Comparison of ENCODE assay signal across 22 mouse cellular contexts in the genomic region with DNA sequence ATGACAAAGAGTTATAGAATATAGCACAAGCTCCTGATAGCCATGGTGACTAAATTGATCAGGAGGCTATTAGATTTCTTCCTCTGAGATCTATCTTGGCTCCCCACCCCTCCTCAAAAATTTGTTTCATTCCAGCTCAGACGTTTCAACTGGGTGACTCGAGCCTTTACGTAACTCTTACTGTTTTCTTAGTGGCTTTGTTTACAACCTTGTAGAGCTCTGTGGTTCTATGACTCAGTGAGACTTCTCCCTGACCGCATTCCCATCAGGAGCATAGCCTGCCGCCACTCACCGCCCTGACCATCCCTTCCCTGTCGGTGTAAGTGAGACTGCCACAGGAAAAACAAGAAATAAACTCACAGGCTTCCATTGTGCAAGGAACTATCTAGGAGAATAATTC.
DNase-seq lines count a peak whose midpoint lies in the region; ATAC-seq and TF ChIP-seq lines count a peak whose summit lies in the region.
"Had no signal": no experiment of that assay in that cellular context is flagged by ENCODE, and none has a peak within 500 bp of the region (broad histone marks: within the 10 kb centered on the region; RNA-seq: fewer than 3 reads in every experiment).

No protein-coding gene starts in this region.

- H3K4me2 ChIP-seq in myocyte (ENCODE audit: low read depth): peak overlapping the region; percentile 73
- H3K4me2 ChIP-seq in hindbrain, embryonic 16.5 days (ENCODE audit: low read length): no peak overlapping the region
- H3K4me2 ChIP-seq: embryonic facial prominence, embryonic 15.5 days; heart, embryonic 13.5 days; hindbrain, embryonic 15.5 days had no signal

- H3K9me3 ChIP-seq in hindbrain, embryonic 16.5 days (ENCODE audit: control insufficient read depth, low read length): no peaks in the 10 kb centered on the region
- H3K9me3 ChIP-seq: embryonic facial prominence, embryonic 15.5 days; G1E; hindbrain, embryonic 15.5 days had no signal

- H3K27me3 ChIP-seq in Patski (peaks cover 30% of the 10 kb centered on the region), myocyte (ENCODE audit: control insufficient read depth, insufficient read depth, insufficient read length) (no peaks in the 10 kb centered on the region)
- no peaks in the 10 kb centered on the region for H3K27me3 ChIP-seq in hindbrain, embryonic 16.5 days (replicated peaks; ENCODE audit: control insufficient read depth, insufficient read depth, low read length)
- H3K27me3 ChIP-seq: embryonic facial prominence, embryonic 15.5 days; heart, embryonic 13.5 days; hindbrain, embryonic 15.5 days had no signal

- CTCF ChIA-PET in Patski (lab: Charles Lee): interaction anchor here (1.1 kb wide), 2 partner anchors 9 to 18 kb away, joined by 3 to 4 read pairs; no protein-coding TSS in a partner anchor

- in situ Hi-C loops in Patski (cut with MboI; ENCODE audit: low pct_unique_long_range_greater_than_20kb): no loop called here

- H3K4me1 ChIP-seq in hindbrain, embryonic 16.5 days (ENCODE audit: control insufficient read depth, insufficient read depth, low read depth, low read length): no peaks in the 10 kb centered on the region
- H3K4me1 ChIP-seq: embryonic facial prominence, embryonic 15.5 days; heart, embryonic 13.5 days; hindbrain, embryonic 15.5 days had no signal

- no peak for TF ChIP-seq POLR2A in myocyte (IDR thresholded peaks at IDR 0.05; ENCODE audit: insufficient read length, low read depth)

- ATAC-seq in Patski: peak; percentile 93
- ATAC-seq in hindbrain, embryonic 16.5 days: no peak
- ATAC-seq: CD4-positive, CD25-positive, alpha-beta regulatory T cell, adult 4 months; forebrain, embryonic 14.5 days; inflammation-experienced regulatory T-cells, adult 6 months had no signal

- H3K36me3 ChIP-seq in myocyte (ENCODE audit: control insufficient read depth, insufficient read depth): no peaks in the 10 kb centered on the region
- no peaks in the 10 kb centered on the region for H3K36me3 ChIP-seq in hindbrain, embryonic 16.5 days (ENCODE audit: control insufficient read depth, insufficient read depth, low read length)
- H3K36me3 ChIP-seq: embryonic facial prominence, embryonic 15.5 days; G1E; heart, embryonic 13.5 days; hindbrain, embryonic 15.5 days had no signal

- H3K4me3 ChIP-seq in myocyte: no peak overlapping the region
- no peak overlapping the region for H3K4me3 ChIP-seq in hindbrain, embryonic 16.5 days (ENCODE audit: low read length)
- H3K4me3 ChIP-seq: embryonic facial prominence, embryonic 15.5 days; gastrocnemius, adult 2 months; heart, embryonic 13.5 days; hindbrain, embryonic 15.5 days had no signal

- H3K9ac ChIP-seq in hindbrain, embryonic 16.5 days (ENCODE audit: low read depth, low read length): no peak overlapping the region
- H3K9ac ChIP-seq: embryonic facial prominence, embryonic 15.5 days; heart, embryonic 13.5 days; hindbrain, embryonic 15.5 days had no signal

- POLR2A ChIA-PET in Patski (lab: Charles Lee): no interaction called here

- H3K79me2 ChIP-seq in myocyte (ENCODE audit: control insufficient read depth, insufficient read depth): no peaks in the 10 kb centered on the region

- H3K27ac ChIP-seq in hindbrain, embryonic 16.5 days (ENCODE audit: low read depth, low read length): no peak overlapping the region
- H3K27ac ChIP-seq: embryonic facial prominence, embryonic 15.5 days; gastrocnemius, adult 2 months; heart, embryonic 13.5 days; hindbrain, embryonic 15.5 days had no signal

- DNase-seq in adrenal gland, postnatal 14 days: peak; percentile 23
- no peak for DNase-seq in adrenal gland, postnatal 4 days (ENCODE audit: low spot score in 2 of 2)
- DNase-seq in 3T3-L1 (ENCODE audit: low read depth, low spot score) (peak; percentile 92), Patski (ENCODE audit: low read depth, low spot score) (peak; percentile 90)
- no peak for DNase-seq in cerebellum, adult 9-10 months
- DNase-seq: adrenal gland, postnatal 25 days; cerebellum, adult 2 months; cerebellum, postnatal 14 days; embryo, embryonic 11 days; gastrocnemius, adult 2 months; gastrocnemius, postnatal 25 days; heart, postnatal 36 days; kidney, adult 11 months had no signal

- no peak for TF ChIP-seq CTCF in Patski (IDR thresholded peaks at IDR 0.05)

- H3ac ChIP-seq in myocyte (ENCODE audit: control insufficient read depth, insufficient read length): no peak overlapping the region

- 87% methylated on average over 7 of the region's 7 CpGs for WGBS in hindbrain, embryonic 16.5 days

TF ChIP-seq in myocyte, 11 proteins besides CTCF, POLR2A, EP300 and RAD21:
- TF ChIP-seq MYOD1 (IDR thresholded peaks at IDR 0.05; ENCODE audit: control insufficient read depth in 1 of 3, insufficient read length in 2 of 3, low read depth in 2 of 3) (peak in 1 of 3 experiments; percentile 8), MYOG (IDR thresholded peaks at IDR 0.05; ENCODE audit: control insufficient read depth in 1 of 3, insufficient read depth in 1 of 3, insufficient read length in 2 of 3, low read depth in 2 of 3) (no peak), CEBPB (IDR thresholded peaks at IDR 0.05; ENCODE audit: insufficient read depth, poor library complexity, severe bottlenecking) (peak; percentile 66; the same call in 1 of the 2 replicates)
TF ChIP-seq in myocyte: peak in this region for 2.

Comparison
In these comparisons a context has a peak if more than half of its experiments do, and no peak if none do; other contexts are left out.
1. DNase-seq: peak in adrenal gland, postnatal 14 days (single experiment), 3T3-L1 (single experiment) and Patski (single experiment); none in adrenal gland, postnatal 4 days (0 of 2) and cerebellum, adult 9-10 months (single experiment).